Mouse (Mus musculus) bone marrow macrophage, adult 2 months (primary cell): ENCODE data around the gene Nkiras2. TPM values are rescaled to one million over a fixed set of nuclear protein-coding genes. Genes with fewer than 3 reads are reported as not detected.
"Not testable (repeated sequence)": the region's sequence is repeated elsewhere in the genome, so short reads cannot be mapped to it uniquely, and the experiment has no call there.

Source experiments
- H3K27ac ChIP-seq: 2 replicates; pipeline ENCODE4 v1.5.1; 2012; ENCODE audit warnings: low read depth, low read length; ENCODE audit not compliant: insufficient read depth
- H3K4me1 ChIP-seq: 2 replicates; pipeline ENCODE4 v1.6.1; 2012; ENCODE audit warnings: low read length; ENCODE audit not compliant: control insufficient read depth, insufficient read depth
- H3K4me3 ChIP-seq: 2 replicates; pipeline ENCODE4 v1.5.1; 2012; ENCODE audit warnings: mild to moderate bottlenecking, low read length, moderate library complexity; ENCODE audit not compliant: insufficient read depth
- CTCF ChIP-seq: IDR thresholded peaks from 2 replicates; pipeline ENCODE4 v1.5.1; 2012; ENCODE audit warnings: low read depth, mild to moderate bottlenecking, low read length, moderate library complexity
- POLR2A ChIP-seq: IDR thresholded peaks from 2 replicates; pipeline ENCODE4 v1.6.1; 2012; ENCODE audit warnings: mild to moderate bottlenecking, low read depth, low read length, borderline replicate concordance
- polyA plus RNA-seq: library from polyadenylated mRNA; stranded (reverse); fragments of >200 nt; gene quantifications from 2 replicates; pipeline ENCODE4 v1.2.4, GENCODE M21; 2012; ENCODE audit not compliant: missing spikeins, insufficient read depth, insufficient read length

Nkiras2 gene
- polyA plus RNA-seq, 1 experiment, result 52.5 TPM

DNA sequence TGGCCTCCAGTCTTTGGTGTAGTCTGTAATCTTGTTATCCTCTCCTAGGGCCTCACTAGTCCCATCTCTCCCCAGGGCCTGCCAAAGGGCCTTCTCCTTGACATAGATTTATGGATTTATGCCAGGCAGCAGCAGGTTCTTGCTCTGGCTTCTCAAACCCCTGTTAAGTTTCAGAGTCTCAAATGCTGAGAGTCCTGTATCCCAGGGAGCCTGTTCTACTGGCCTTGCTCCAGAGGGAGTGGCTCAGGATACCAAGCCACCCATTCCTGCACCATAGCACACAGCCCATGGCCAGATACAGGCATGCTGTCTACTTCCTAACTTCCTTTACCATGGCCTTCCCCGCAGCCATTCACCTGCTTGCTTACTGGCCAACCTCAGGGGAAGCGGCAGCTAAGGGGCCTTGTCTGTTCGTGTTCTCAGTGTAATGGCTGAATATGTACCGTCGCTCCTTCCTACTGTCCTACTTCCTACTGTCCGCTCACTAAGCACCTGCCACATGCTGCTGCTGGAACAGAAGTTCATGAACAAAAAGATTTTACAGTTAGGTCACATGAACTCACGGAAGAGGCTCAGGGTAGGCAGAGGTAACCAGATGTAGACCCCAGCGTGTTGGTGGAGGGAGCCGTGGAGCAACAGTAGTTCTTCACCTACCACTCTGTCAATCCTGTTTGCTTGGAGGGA, 39.8 kb upstream of the Nkiras2 start:
- Histone ChIP-seq H3K4me3 (no peak overlapping the region), H3K4me1 (peaks cover 5% of the 10 kb centered on the region), H3K27ac (no peak overlapping the region)

DNA sequence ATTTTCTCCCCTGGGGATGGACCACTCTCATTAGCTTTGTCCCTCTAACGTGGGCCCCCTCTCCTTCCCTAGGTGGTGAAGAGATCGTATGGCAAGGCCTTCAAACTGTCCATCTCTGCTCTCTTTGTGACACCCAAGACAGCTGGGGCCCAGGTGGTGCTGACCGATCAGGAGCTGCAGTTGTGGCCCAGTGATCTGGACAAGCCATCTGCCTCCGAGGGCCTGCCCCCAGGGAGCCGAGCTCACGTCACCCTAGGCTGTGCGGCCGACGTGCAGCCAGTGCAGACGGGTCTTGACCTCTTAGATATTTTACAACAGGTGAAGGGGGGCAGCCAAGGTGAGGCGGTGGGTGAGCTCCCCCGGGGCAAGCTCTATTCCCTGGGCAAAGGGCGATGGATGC, 38.8 kb upstream of the Nkiras2 start:
- Histone ChIP-seq H3K4me1 (peaks cover 5% of the 10 kb centered on the region), H3K27ac (no peak overlapping the region), H3K4me3 (no peak overlapping the region)
- TF ChIP-seq CTCF (no peak), POLR2A (no peak)

More for the DNA sequence above, 39.8 kb upstream of the Nkiras2 start:
- TF ChIP-seq CTCF (no peak), POLR2A (no peak)

DNA sequence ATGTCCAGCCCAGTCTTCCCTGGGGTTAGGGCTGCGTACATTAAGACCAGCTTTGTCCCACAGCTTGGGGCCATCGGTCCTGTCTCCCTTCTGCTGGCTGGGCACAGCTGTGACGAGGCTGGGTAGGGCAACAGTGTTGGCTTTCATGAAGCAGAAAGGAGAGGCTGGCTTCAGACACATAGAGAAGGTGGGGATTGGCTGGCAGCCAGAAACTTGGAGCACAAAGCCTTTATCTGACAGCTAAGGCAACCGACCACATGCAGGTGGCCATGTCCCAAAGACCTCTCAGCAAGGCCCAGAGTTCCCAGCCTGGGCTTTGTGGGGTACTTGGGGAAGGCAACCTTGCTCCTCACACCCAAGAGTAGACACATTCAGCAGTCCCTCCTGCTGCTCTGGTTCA, 37.3 kb upstream of the Nkiras2 start:
- Histone ChIP-seq H3K4me3 (no peak overlapping the region), H3K27ac (no peak overlapping the region), H3K4me1 (peaks cover 5% of the 10 kb centered on the region)
- TF ChIP-seq CTCF (no peak), POLR2A (no peak)

DNA sequence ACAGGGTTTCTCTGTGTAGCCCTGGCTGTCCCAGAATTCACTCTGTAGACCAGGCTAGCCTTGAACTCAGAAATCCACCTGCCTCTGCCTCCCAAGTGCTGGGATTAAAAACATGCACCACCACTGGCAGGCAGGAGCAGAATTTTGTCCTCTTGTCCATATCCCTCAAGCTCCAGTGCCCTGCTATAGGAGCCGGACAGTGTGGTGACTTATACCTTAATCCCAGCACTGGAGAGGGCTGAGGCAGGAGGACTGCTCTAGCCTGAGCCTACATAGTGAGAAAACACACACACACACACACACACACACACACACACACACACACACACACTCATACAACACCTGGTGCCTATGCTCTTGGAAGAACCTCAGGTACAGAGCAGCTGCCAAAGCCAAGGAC, 36.6 kb upstream of the Nkiras2 start:
- not testable (repeated sequence) for H3K27ac ChIP-seq, H3K4me1 ChIP-seq

DNA sequence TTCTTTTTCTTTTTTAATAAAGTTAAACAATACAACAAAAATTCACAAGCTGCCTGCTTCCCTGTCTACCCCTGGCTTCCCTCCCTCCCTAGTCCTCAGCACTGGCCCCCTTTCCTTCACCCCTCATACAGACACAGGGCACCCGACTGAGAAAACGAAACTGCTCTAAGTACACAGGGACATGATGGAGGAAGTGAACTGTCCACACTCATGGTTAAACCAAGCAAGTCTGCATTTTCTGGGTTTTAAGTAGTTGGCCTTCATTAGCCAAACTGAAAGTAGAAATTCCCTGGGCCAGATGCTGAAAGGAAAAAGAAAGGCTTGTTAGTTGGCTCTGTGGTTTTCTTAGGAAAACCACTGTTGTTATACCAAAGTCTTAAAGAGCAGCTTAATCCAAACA, 36.2 kb upstream of the Nkiras2 start:
- Histone ChIP-seq H3K4me1 (peaks cover 5% of the 10 kb centered on the region), H3K4me3 (no peak overlapping the region), H3K27ac (no peak overlapping the region)
- no peak for TF ChIP-seq POLR2A
- no peak for TF ChIP-seq CTCF

More for the DNA sequence above, 36.6 kb upstream of the Nkiras2 start:
- not testable (repeated sequence) for H3K4me3 ChIP-seq

DNA sequence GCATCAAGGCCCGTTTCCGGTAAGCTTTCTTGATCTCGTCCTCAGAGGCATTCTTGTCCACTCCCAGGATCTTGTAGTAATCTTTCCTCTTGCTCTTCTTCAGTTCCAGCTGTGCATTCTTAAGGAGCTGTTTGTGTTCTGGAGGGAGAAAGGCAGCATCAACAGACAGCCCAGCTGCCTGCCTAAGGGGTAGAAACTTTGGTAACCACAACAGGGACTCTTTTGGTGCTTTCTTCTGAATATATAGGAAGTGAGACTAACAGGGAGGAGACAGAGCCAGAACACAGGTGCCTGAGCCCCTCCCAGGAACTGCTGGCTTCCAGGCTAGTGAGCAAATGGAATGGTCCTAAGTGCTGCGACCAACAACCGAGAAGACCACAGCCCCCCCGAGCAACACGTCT, 34.5 kb upstream of the Nkiras2 start:
- TF ChIP-seq CTCF (no peak), POLR2A (no peak)
- no peak overlapping the region for H3K4me3 ChIP-seq

DNA sequence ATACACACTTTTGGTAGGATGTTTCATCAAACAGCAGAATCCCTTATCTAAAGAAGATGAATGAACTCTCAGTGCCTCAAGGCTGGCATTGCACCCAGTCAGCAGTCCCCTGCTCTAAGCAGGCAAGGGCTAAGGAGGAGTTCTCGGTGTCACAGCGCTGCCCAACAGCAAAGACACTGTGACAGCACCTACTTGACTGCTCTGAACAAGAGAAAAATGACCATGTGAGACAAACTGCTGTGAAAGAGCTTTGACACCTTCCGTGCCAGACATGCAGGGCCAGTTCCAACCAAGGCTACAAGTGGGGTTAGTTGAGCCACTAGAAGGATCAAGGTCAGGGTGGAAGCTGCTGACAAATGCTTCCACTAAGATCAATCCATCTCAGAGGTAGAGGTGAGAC, 33.9 kb upstream of the Nkiras2 start:
- no peak overlapping the region for H3K4me3 ChIP-seq
- no peak for TF ChIP-seq POLR2A
- no peak for TF ChIP-seq CTCF
- H3K4me1 ChIP-seq, result peaks cover 14% of the 10 kb centered on the region
- H3K27ac ChIP-seq, result no peak overlapping the region

More for the DNA sequence above, 34.5 kb upstream of the Nkiras2 start:
- Histone ChIP-seq H3K4me1 (peaks cover 13% of the 10 kb centered on the region), H3K27ac (no peak overlapping the region)

DNA sequence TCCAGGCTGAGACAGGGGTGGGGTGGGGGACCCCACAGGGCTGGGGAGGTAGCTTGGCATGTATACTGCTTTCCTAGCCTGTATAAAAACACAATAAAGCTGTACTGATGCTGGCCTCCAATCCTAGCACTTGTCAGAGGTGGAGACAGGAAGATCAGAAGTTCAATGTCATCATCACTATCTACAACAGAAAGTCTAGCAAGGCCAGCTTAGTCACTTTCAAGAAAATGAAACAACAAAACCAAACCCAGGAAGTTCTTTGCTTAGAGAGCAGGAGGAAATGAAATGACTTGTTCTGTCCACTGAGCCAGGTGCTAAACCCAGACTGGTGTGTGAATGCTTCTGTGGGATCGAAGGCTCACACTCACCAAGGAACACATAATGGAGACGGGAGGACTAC, 30.6 kb upstream of the Nkiras2 start:
- Histone ChIP-seq H3K4me3 (no peak overlapping the region), H3K4me1 (peaks cover 9% of the 10 kb centered on the region; the same call in 1 of the 2 replicates), H3K27ac (no peak overlapping the region)
- TF ChIP-seq POLR2A (no peak), CTCF (no peak)

DNA sequence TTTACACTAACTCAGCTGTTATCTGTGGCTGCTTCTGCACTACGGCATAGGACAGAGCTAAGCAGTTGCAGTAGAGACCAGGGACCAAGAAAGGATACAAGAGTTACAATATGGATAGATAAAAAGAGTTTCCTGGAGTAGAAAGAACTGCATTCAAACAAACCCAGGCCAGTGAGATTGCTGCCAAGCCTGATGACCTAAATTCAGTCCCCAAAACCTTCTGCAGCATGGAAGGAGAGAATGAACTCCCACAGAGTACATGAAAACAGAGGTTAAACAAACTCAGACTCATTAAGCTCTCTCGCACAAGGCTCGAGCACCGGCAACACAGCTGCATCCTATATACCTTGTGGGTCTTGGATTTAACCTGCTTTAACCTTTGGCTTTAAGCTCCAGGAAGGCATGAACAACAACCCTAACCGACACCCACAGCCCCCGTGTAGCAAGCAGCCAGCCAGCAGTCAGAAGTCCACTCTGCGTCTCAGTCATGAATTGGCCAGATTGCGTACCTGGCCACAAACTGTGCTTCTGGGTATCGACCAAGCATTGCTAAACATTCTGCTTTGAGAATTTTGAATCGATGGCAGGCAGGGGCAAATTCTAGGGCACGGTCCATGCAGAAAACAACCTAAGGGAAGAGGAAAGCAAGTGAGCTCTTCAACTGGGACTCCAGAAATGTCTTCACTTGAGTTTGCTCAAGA, 26.5 kb upstream of the Nkiras2 start:
- H3K4me3 ChIP-seq, result no peak overlapping the region
- no peak overlapping the region for H3K27ac ChIP-seq
- peaks cover 8% of the 10 kb centered on the region; the same call in 1 of the 2 replicates for H3K4me1 ChIP-seq
- TF ChIP-seq CTCF (no peak), POLR2A (no peak)

DNA sequence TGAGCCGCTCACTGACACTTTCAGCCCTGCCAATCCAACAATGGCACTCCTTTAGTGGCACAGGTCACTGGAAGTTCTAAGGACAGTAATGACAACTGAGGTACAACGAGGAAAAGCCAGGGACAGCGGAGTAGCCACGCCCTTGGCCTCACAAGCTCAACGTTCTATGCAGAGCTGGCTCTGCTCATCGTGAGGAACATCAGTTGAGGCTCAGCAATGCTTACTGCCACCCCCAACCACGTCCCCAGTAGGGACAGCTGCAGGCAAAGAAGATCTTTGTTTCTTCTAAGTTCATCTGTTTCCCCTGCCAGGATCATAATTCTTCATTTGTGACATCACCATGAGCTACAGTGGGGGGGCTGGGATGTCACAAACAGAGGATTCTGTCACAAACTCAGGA, 24.4 kb upstream of the Nkiras2 start:
- Histone ChIP-seq H3K27ac (no peak overlapping the region), H3K4me3 (no peak overlapping the region), H3K4me1 (0 out of 2 replicates have a peak, but pooled peaks cover under 1% of the 10 kb centered on the region)
- TF ChIP-seq CTCF (no peak), POLR2A (no peak)
